Mouse (Mus musculus) stomach, postnatal 0 days (tissue): ENCODE measurements around the gene Chmp2b. TPM values are rescaled to one million over a fixed set of nuclear protein-coding genes. Genes with fewer than 3 reads are reported as not detected.

Experiments used
- ATAC-seq: fragments of 200-750 bp; cut with Nextera tagmentation; 2 replicates; pipeline ENCODE4 v1.8.0; 2017; ENCODE audit not compliant: low FRiP score, low TSS enrichment
- DNase-seq: peaks from one replicate; pipeline ENCODE4 v3.0.0-alpha.2; 2016; ENCODE audit warnings: low spot score
- H3K27ac ChIP-seq: fragments of 300-500 bp; sonication (generic); replicated peaks from 2 replicates; pipeline ENCODE4 v1.5.1; 2014; ENCODE audit warnings: mild to moderate bottlenecking, control low read depth
- H3K27me3 ChIP-seq: fragments of 300-500 bp; sonication (generic); 2 replicates; pipeline ENCODE4 v1.6.1; 2014; ENCODE audit warnings: low read length; ENCODE audit not compliant: control insufficient read depth, insufficient read depth
- H3K36me3 ChIP-seq: fragments of 300-500 bp; sonication (generic); 2 replicates; pipeline ENCODE4 v1.6.1; 2014; ENCODE audit warnings: low read length, mixed read lengths; ENCODE audit not compliant: control insufficient read depth, insufficient read depth
- H3K4me1 ChIP-seq: fragments of 300-500 bp; sonication (generic); replicated peaks from 2 replicates; pipeline ENCODE4 v1.6.1; 2014; ENCODE audit warnings: antibody characterized with exemption; ENCODE audit not compliant: control insufficient read depth, insufficient read depth
- H3K4me2 ChIP-seq: fragments of 300-500 bp; sonication (generic); replicated peaks from 2 replicates; pipeline ENCODE4 v1.6.1; 2014; ENCODE audit warnings: low read depth, mild to moderate bottlenecking, control low read depth, moderate library complexity
- H3K4me3 ChIP-seq: fragments of 300-500 bp; sonication (generic); 2 replicates; pipeline ENCODE4 v1.5.1; 2014; ENCODE audit warnings: low read depth, low read length, control low read depth
- H3K9ac ChIP-seq: fragments of 300-500 bp; sonication (generic); 2 replicates; pipeline ENCODE4 v1.6.1; 2014; ENCODE audit warnings: mild to moderate bottlenecking, low read length, control low read depth, mixed read lengths
- H3K9me3 ChIP-seq: fragments of 300-500 bp; sonication (generic); 2 replicates; pipeline ENCODE4 v1.6.1; 2016; ENCODE audit warnings: low read length; ENCODE audit not compliant: control insufficient read depth
- CTCF ChIP-seq: IDR thresholded peaks from 2 replicates; pipeline ENCODE4 v1.5.1; 2016; ENCODE audit warnings: antibody characterized with exemption, low read depth, mild to moderate bottlenecking, moderate library complexity
- EP300 ChIP-seq: optimal IDR thresholded peaks from 2 replicates; pipeline ENCODE3; 2016; ENCODE audit warnings: antibody characterized with exemption
- WGBS: fragments of 180-500 bp; shearing (Covaris S2); extraction: QIAGEN DNeasy Blood & Tissue Kit; methylation state at CpG from one replicate; pipeline ENCODE4 v1.1.7; 2014; 5-methylcytosine and 5-hydroxymethylcytosine counted together
- polyA plus RNA-seq: library from polyadenylated mRNA; unstranded; fragments of >200 nt; fragmentation: Nextera tagmentation; extraction: Ambion mirVana; gene quantifications from 2 replicates; pipeline ENCODE4 v1.2.1, GENCODE M21; 2015

Chmp2b gene
- polyA plus RNA-seq, 1 experiment from 2014 or later = 131 TPM

DNA sequence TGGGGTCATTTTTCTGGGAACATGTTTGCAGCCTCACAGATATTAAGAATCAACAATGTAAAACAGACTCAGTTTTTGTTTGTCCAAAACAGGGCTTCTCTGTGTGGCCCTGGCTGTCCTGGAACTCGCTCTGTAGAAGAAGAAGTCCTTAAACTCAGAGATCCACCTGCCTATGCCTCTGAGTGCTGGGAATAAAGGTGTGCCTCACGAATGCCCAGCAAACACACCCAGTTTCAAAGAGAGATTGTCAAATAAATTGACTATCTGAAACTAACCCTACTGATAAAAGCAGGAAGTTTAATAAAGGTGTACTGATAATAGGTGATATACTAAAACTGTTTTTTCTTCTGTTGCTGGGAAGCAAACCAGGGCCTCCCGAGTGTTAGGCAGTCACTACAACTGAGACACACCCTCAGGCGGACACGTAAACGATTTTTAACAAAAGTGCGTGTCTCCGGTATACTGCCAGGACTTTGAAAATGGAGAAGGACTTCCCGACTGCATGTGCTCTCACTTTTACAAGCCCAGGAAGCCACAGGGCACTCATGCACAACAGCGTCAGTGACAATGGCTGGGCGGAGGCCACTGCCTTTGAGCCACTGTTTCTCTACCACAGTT, 18.7 kb downstream of the Chmp2b start:
- peak; percentile 24 for DNase-seq
- H3K27me3 ChIP-seq = no peaks in the 10 kb centered on the region
- no peak overlapping the region for H3K27ac ChIP-seq
- no peaks in the 10 kb centered on the region for H3K9me3 ChIP-seq
- WGBS = 70% methylated on average over 11 of the region's 11 CpGs
- no peak for TF ChIP-seq EP300
- TF ChIP-seq CTCF = no peak
- peaks cover 8% of the 10 kb centered on the region; the same call in 1 of the 2 replicates for H3K36me3 ChIP-seq
- no peak overlapping the region for H3K9ac ChIP-seq
- H3K4me1 ChIP-seq = no peaks in the 10 kb centered on the region
- ATAC-seq = peak; percentile 45; the same call in 1 of the 2 replicates
- H3K4me3 ChIP-seq = no peak overlapping the region
- H3K4me2 ChIP-seq = no peak overlapping the region

GRCm38 (mm10) chr16:65533315-65533999, 29.1 kb downstream of the Chmp2b start:
- H3K9ac ChIP-seq = no peak overlapping the region
- no peak overlapping the region for H3K4me2 ChIP-seq
- no peak for DNase-seq
- H3K27ac ChIP-seq = no peak overlapping the region
- no peak for ATAC-seq
- 29% methylated on average over 12 of the region's 12 CpGs for WGBS
- H3K4me3 ChIP-seq = no peak overlapping the region
- H3K9me3 ChIP-seq = no peaks in the 10 kb centered on the region
- no peaks in the 10 kb centered on the region for H3K27me3 ChIP-seq
- no peaks in the 10 kb centered on the region for H3K4me1 ChIP-seq
- TF ChIP-seq EP300 = no peak
- TF ChIP-seq CTCF = peak; percentile 76
- 0 out of 2 replicates have a peak, but pooled peaks cover 3% of the 10 kb centered on the region for H3K36me3 ChIP-seq

GRCm38 (mm10) chr16:65531663-65532062, 30.9 kb downstream of the Chmp2b start:
- H3K36me3 ChIP-seq = no peaks in the 10 kb centered on the region
- no peaks in the 10 kb centered on the region for H3K27me3 ChIP-seq
- DNase-seq = no peak
- no peak for ATAC-seq
- H3K4me1 ChIP-seq = no peaks in the 10 kb centered on the region
- WGBS = 40% methylated on average over 8 of the region's 8 CpGs
- TF ChIP-seq EP300 (no peak), CTCF (no peak)
- H3K4me2 ChIP-seq = no peak overlapping the region
- no peak overlapping the region for H3K9ac ChIP-seq
- H3K4me3 ChIP-seq = no peak overlapping the region
- H3K27ac ChIP-seq = no peak overlapping the region
- no peaks in the 10 kb centered on the region for H3K9me3 ChIP-seq

GRCm38 (mm10) chr16:65529589-65529988, 32.9 kb downstream of the Chmp2b start:
- Histone ChIP-seq H3K27ac (no peak overlapping the region), H3K9ac (no peak overlapping the region), H3K4me1 (no peaks in the 10 kb centered on the region), H3K36me3 (no peaks in the 10 kb centered on the region), H3K9me3 (no peaks in the 10 kb centered on the region), H3K4me3 (no peak overlapping the region), H3K27me3 (no peaks in the 10 kb centered on the region), H3K4me2 (no peak overlapping the region)
- 20% methylated on average over 5 of the region's 5 CpGs for WGBS
- DNase-seq (no peak), ATAC-seq (no peak)
- TF ChIP-seq CTCF (no peak), EP300 (no peak)

- Histone ChIP-seq H3K4me2 (no peak overlapping the region), H3K36me3 (no peaks in the 10 kb centered on the region), H3K4me1 (no peaks in the 10 kb centered on the region), H3K9me3 (no peaks in the 10 kb centered on the region), H3K27ac (no peak overlapping the region), H3K4me3 (no peak overlapping the region), H3K9ac (no peak overlapping the region), H3K27me3 (no peaks in the 10 kb centered on the region)
- TF ChIP-seq EP300 (no peak), CTCF (no peak)
- no peak for DNase-seq
- no peak for ATAC-seq
- WGBS = 83% methylated on average over 5 of the region's 5 CpGs
Measured at GRCm38 (mm10) chr16:65526695-65527094, 35.8 kb downstream of the Chmp2b start.

GRCm38 (mm10) chr16:65526004-65526403, 36.5 kb downstream of the Chmp2b start:
- H3K9ac ChIP-seq = no peak overlapping the region
- no peak for DNase-seq
- no peak overlapping the region for H3K4me2 ChIP-seq
- H3K27me3 ChIP-seq = no peaks in the 10 kb centered on the region
- TF ChIP-seq CTCF = no peak
- no peak for TF ChIP-seq EP300
- no peaks in the 10 kb centered on the region for H3K36me3 ChIP-seq
- no peak for ATAC-seq
- 83% methylated on average over 2 of the region's 2 CpGs for WGBS
- no peaks in the 10 kb centered on the region for H3K4me1 ChIP-seq
- H3K4me3 ChIP-seq = no peak overlapping the region
- no peak overlapping the region for H3K27ac ChIP-seq
- no peaks in the 10 kb centered on the region for H3K9me3 ChIP-seq
